Mouse (Mus musculus) intestine, embryonic 16.5 days (tissue): ENCODE data around the gene Yipf3. TPM values are rescaled to one million over a fixed set of nuclear protein-coding genes. Genes with fewer than 3 reads are reported as not detected.
A peak's percentile ranks its signal among the peaks of the same experiment; 100 is the strongest.

ENCODE experiments used
- ATAC-seq: fragments of 200-750 bp; cut with Nextera tagmentation; 2 replicates; pipeline ENCODE4 v1.8.0; 2017; ENCODE audit warnings: moderate TSS enrichment, moderate library complexity
- H3K27ac ChIP-seq: fragments of 300-500 bp; sonication (generic); 2 replicates; pipeline ENCODE4 v1.5.1; 2014; ENCODE audit warnings: mild to moderate bottlenecking, low read length
- H3K27me3 ChIP-seq: fragments of 300-500 bp; sonication (generic); replicated peaks from 2 replicates; pipeline ENCODE4 v1.6.1; 2014; ENCODE audit warnings: low read length, control low read depth, mixed read lengths; ENCODE audit not compliant: control insufficient read depth, insufficient read depth
- H3K36me3 ChIP-seq: fragments of 300-500 bp; sonication (generic); 2 replicates; pipeline ENCODE4 v1.6.1; 2014; ENCODE audit warnings: low read length, control low read depth; ENCODE audit not compliant: control insufficient read depth, insufficient read depth
- H3K4me1 ChIP-seq: fragments of 300-500 bp; sonication (generic); 2 replicates; pipeline ENCODE4 v1.6.1; 2014; ENCODE audit warnings: low read length, control low read depth, mixed read lengths; ENCODE audit not compliant: control insufficient read depth, insufficient read depth
- H3K4me2 ChIP-seq: fragments of 300-500 bp; sonication (generic); 2 replicates; pipeline ENCODE4 v1.6.1; 2014; ENCODE audit warnings: low read depth, low read length, control low read depth
- H3K4me3 ChIP-seq: fragments of 300-500 bp; sonication (generic); 2 replicates; pipeline ENCODE4 v1.5.1; 2014; ENCODE audit warnings: mild to moderate bottlenecking, low read length
- H3K9ac ChIP-seq: fragments of 300-500 bp; sonication (generic); 2 replicates; pipeline ENCODE4 v1.6.1; 2014; ENCODE audit warnings: low read depth, low read length
- H3K9me3 ChIP-seq: fragments of 300-500 bp; sonication (generic); 2 replicates; pipeline ENCODE4 v1.6.1; 2016; ENCODE audit warnings: low read length, control low read depth; ENCODE audit not compliant: control insufficient read depth
- WGBS: fragments of 180-500 bp; shearing (Covaris S2); extraction: QIAGEN DNeasy Blood & Tissue Kit; methylation state at CpG from one replicate; pipeline ENCODE4 v1.1.7; 2014; 5-methylcytosine and 5-hydroxymethylcytosine counted together
- polyA plus RNA-seq: library from polyadenylated mRNA; unstranded; fragments of >200 nt; fragmentation: Nextera tagmentation; extraction: Ambion mirVana; gene quantifications from 2 replicates; pipeline ENCODE4 v1.2.1, GENCODE M21; 2015

Gene Yipf3
- polyA plus RNA-seq, 1 experiment from 2014 or later: 122 TPM

DNA sequence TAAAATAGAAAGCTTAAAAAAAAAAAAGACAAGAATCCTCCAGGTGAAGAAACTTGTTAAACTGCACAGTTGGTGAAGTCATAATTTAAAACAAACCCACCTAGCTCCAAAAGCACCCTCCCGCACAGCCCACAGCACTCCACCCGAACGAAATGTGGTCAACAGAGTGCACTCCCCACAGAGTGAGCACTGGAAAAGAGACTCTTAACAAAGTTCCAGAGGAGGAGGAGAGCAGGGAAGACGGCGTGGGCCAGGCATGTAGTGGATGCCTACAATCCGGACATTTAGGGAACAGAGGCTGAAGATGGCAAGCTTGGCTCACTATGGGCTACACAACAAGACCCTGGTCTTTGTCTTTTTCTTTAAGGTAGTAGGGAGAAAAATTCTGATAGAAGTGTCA lies 27.2 kb downstream of the Yipf3 start:
- Histone ChIP-seq H3K36me3 (peaks cover 7% of the 10 kb centered on the region; the same call in 1 of the 2 replicates), H3K4me3 (no peak overlapping the region), H3K27ac (no peak overlapping the region), H3K4me1 (peaks cover 12% of the 10 kb centered on the region), H3K27me3 (no peaks in the 10 kb centered on the region), H3K4me2 (no peak overlapping the region), H3K9me3 (no peaks in the 10 kb centered on the region), H3K9ac (no peak overlapping the region)
- no peak for ATAC-seq
- 90% methylated on average over 6 of the region's 6 CpGs for WGBS

DNA sequence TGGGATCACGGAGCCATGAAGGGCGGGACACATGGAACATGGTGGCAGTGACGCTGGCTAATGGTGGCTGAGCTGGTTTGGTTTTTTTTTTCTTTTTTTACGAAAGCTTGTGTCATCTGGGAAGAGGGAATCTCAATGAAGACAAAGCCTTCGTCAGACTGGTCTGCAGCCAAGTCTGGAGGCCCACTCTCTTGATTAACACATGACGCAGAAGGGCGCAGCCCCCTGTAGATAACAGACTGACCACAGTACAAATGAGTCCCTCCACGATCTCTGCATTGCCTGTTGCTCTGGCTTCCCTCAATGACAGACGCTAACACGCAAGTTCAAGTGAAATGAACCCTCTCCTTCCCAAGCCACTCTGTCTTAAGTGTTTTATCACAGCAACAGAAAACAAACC lies 27.6 kb downstream of the Yipf3 start:
- no peak for ATAC-seq
- peaks cover 8% of the 10 kb centered on the region for H3K4me1 ChIP-seq
- peaks cover 6% of the 10 kb centered on the region; the same call in 1 of the 2 replicates for H3K36me3 ChIP-seq
- 89% methylated on average over 10 of the region's 10 CpGs for WGBS
- no peak overlapping the region for H3K9ac ChIP-seq
- H3K27me3 ChIP-seq: no peaks in the 10 kb centered on the region
- no peak overlapping the region for H3K4me2 ChIP-seq
- no peaks in the 10 kb centered on the region for H3K9me3 ChIP-seq
- no peak overlapping the region for H3K27ac ChIP-seq
- H3K4me3 ChIP-seq: no peak overlapping the region

DNA sequence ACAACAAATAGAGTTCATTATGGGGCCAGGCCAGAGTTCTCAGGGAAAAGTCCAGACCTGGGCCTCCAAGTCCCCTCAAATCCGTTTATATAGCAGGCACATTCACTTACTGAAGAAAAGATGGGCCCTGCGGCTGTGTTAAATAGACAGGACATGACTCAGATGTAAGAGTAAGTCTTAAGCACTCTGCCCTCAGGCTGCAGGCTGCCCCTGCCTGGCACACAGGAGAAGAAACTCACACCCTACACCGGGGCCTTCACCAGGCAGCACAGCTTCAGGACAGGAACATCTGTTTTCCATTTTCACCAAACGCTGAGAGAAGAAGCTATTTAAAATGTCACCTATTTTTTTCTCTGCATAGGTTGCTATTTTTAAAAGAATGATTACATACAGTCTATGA lies 29.7 kb downstream of the Yipf3 start:
- Histone ChIP-seq H3K27ac (no peak overlapping the region), H3K4me3 (no peak overlapping the region), H3K36me3 (peaks cover 2% of the 10 kb centered on the region; the same call in 1 of the 2 replicates), H3K9ac (no peak overlapping the region), H3K27me3 (no peaks in the 10 kb centered on the region), H3K4me2 (no peak overlapping the region), H3K9me3 (no peaks in the 10 kb centered on the region), H3K4me1 (peaks cover 13% of the 10 kb centered on the region)
- ATAC-seq: no peak
- WGBS: 70% methylated on average over 4 of the region's 4 CpGs

DNA sequence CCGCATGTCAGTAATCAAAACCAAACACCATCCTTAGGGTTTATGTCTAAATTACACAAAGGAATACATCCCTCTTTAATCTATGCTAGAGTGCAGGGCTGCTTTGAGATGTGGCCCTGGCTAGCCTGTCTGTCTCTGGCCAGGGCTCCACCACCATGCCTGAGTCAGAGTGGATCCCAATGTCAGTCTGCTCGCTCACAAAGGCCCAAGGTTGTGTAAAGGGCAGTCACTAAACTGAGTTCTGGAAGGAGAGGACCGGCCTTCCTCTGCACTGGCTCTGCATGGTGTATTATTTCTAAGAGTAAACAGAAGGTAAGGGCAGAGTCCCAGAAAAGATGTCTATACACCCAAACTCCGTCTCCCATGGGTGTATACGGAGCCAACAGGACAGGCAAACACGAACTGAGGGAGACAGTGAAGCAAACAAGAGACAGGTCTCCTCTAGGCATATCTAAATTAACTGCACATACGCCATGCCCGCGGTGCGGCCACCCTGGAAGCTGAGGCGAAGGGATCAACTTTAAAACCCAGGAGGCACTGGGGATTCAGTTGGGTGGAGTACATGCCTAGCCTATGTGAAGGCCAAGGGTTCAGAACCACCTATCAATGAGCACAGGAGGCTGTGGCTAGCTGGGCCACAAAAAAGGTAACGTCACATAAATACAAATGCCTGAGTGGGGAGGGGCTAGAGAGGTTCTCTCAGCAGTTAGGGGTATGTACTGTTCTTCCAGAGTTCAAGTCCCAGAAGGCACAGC lies 30.3 kb downstream of the Yipf3 start:
- Histone ChIP-seq H3K9ac (no peak overlapping the region), H3K4me2 (no peak overlapping the region), H3K4me1 (peaks cover 12% of the 10 kb centered on the region), H3K4me3 (no peak overlapping the region), H3K9me3 (no peaks in the 10 kb centered on the region), H3K27me3 (no peaks in the 10 kb centered on the region), H3K36me3 (peaks cover 2% of the 10 kb centered on the region; the same call in 1 of the 2 replicates), H3K27ac (no peak overlapping the region)
- no peak for ATAC-seq
- WGBS: 88% methylated on average over 12 of the region's 12 CpGs

DNA sequence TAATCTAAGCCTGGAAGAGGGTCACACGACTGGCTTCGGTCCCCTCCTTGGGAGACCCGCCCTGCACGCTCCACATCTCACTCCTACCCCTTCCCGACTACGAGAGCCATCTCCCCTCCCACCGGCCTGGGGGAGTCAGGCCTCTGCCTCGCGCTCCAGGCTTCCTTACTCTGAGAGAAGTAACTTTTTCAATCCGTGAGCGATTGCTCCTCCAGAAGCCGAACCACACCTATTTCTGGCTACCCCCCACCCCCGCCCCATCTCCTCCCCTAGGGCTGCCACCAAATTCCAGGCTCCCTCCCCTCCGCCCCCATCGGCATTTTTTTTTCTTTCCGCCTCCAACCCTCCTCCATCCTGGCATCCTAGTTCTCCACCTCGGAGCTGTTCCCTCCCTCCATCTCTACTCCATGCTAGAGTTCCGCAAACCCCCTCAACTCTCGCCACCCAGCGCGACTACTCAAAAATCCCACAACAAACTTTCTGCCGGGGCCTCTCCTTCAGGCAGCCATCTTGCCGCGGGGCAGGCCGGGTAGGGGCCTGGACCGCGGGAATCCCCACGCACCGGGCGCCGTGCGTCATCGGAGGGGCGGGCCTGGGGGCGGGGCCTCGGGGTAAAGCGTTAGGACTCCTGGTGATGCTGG lies 34.7 kb downstream of the Yipf3 start, which contains the start of gene Tjap1:
TSS of gene Tjap1 (minus strand) at position 544 of the 641 bp plus-strand sequence.
- Histone ChIP-seq H3K9me3 (no peaks in the 10 kb centered on the region), H3K36me3 (no peaks in the 10 kb centered on the region; the same call in 1 of the 2 replicates), H3K27ac (peak within 1 kb of the TSS; percentile 80), H3K27me3 (no peaks in the 10 kb centered on the region), H3K4me2 (peak within 1 kb of the TSS; percentile 78), H3K4me3 (peak within 1 kb of the TSS; percentile 72), H3K4me1 (peaks cover 15% of the 10 kb centered on the region), H3K9ac (peak within 1 kb of the TSS; percentile 84)
- WGBS: 1% methylated on average over 37 of the region's 37 CpGs
- ATAC-seq: peak; percentile 97

DNA sequence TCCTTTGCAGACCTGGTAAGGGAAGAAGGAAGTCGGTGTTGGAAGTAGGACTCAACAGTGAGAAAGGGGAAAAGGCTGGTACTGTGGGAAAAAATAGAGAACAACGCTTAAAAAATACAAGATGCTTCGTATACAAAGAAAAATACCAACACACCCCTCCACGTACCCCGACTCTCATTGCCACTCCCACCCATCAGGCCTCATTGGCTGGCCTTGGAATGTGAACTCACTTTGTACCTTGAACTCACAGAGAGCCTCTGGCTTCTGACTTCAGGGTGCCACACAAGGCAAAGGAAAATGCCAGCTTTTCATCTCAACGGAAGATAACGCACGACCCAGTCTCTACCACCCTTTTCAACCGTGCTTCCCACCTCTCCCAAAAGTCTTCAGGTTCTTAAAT lies 35.3 kb downstream of the Yipf3 start:
- H3K9ac ChIP-seq: peak overlapping the region; percentile 45; the same call in 1 of the 2 replicates
- 16% methylated on average over 9 of the region's 9 CpGs for WGBS
- H3K4me1 ChIP-seq: peaks cover 19% of the 10 kb centered on the region
- peak overlapping the region; percentile 72 for H3K4me3 ChIP-seq
- H3K27me3 ChIP-seq: no peaks in the 10 kb centered on the region
- H3K36me3 ChIP-seq: no peaks in the 10 kb centered on the region; the same call in 1 of the 2 replicates
- peak overlapping the region; percentile 57 for H3K27ac ChIP-seq
- peak; percentile 79 for ATAC-seq
- no peaks in the 10 kb centered on the region for H3K9me3 ChIP-seq
- peak overlapping the region; percentile 78 for H3K4me2 ChIP-seq

DNA sequence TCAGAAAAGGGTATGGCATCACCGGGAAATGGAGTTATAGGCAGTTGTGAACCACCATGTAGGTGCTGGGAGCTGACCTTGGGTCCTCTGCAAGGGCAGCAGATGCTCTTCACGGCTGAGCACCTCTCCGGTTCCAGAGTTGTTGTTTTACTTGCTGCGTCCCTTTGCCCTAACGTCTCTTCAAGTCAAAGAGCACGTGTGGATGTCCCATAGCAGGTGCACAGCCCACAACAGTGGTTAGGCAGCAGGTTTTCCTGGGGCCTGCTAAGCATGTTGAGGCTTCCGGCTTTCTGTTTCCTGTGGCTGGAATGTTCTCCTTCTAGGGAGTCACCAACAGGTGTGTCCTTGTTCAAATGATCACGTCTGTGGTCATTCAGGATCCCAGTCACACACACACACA lies 36.0 kb downstream of the Yipf3 start:
- peaks cover 19% of the 10 kb centered on the region for H3K4me1 ChIP-seq
- H3K36me3 ChIP-seq: no peaks in the 10 kb centered on the region; the same call in 1 of the 2 replicates
- H3K9me3 ChIP-seq: no peaks in the 10 kb centered on the region
- no peaks in the 10 kb centered on the region for H3K27me3 ChIP-seq
- no peak overlapping the region for H3K4me2 ChIP-seq
- ATAC-seq: no peak
- 83% methylated on average over 8 of the region's 8 CpGs for WGBS
- no peak overlapping the region for H3K27ac ChIP-seq
- no peak overlapping the region for H3K4me3 ChIP-seq
- no peak overlapping the region for H3K9ac ChIP-seq

DNA sequence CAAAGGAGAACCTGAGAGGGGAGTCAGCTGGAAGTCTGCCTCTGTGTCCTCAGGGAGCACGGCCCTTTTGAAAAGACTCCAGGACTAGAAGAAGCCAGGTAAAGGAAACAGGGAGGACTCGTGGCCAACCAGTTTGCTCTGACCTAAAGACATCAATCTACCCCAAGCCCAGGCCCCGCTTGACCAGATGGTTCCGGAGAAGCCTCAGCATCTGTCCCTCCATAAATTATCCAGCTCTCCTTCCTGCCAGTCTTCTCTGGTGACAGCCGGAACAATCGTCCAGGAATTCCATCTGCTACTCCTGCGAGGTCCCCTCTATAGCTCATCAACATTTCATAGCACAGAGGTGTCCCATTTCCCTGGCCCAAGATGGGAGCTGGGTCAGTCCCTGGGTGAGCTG lies 36.8 kb downstream of the Yipf3 start:
- Histone ChIP-seq H3K4me3 (no peak overlapping the region), H3K36me3 (no peaks in the 10 kb centered on the region; the same call in 1 of the 2 replicates), H3K4me2 (no peak overlapping the region), H3K27me3 (no peaks in the 10 kb centered on the region), H3K4me1 (peaks cover 19% of the 10 kb centered on the region), H3K9ac (no peak overlapping the region), H3K27ac (no peak overlapping the region), H3K9me3 (no peaks in the 10 kb centered on the region)
- 51% methylated on average over 7 of the region's 7 CpGs for WGBS
- no peak for ATAC-seq

DNA sequence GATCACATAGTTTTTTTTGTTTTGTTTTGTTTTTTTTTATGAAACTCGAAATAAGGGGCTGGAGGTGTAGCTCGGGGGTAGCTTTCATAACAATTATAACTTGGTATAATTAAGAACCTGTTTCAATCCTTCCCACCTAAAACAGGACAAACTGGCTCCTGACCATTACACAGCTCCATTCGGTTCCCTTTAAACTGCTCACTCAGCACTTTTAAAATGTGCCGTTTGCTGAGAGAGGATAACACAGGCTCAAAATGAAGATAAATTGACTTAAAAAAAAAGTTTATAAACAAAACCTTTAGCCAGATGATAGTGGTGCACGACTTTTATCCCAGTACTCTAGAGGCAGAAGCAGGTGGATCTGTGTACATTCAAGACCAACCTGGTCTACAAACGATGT lies 37.5 kb downstream of the Yipf3 start:
- peaks cover 19% of the 10 kb centered on the region for H3K4me1 ChIP-seq
- no peak overlapping the region for H3K27ac ChIP-seq
- WGBS: 47% methylated on average over 6 of the region's 6 CpGs
- no peak overlapping the region for H3K4me3 ChIP-seq
- no peak for ATAC-seq
- no peaks in the 10 kb centered on the region for H3K9me3 ChIP-seq
- H3K9ac ChIP-seq: no peak overlapping the region
- no peaks in the 10 kb centered on the region for H3K36me3 ChIP-seq
- H3K4me2 ChIP-seq: no peak overlapping the region
- H3K27me3 ChIP-seq: no peaks in the 10 kb centered on the region
